Mouse (Mus musculus) c-Kit-positive CD71-positive TER-119-negative erythroid progenitor cells, embryonic 14.5 days (primary cell): Measurements from ENCODE around the gene Uap1.
"Not testable (repeated sequence)": the region's sequence is repeated elsewhere in the genome, so short reads cannot be mapped to it uniquely, and the experiment has no call there.

Source experiments
- DNase-seq: peaks from one replicate; pipeline ENCODE4 v3.0.0-alpha.2; 2013; ENCODE audit warnings: low read depth

Gene Uap1

GRCm38 (mm10) chr1:170111651-170112226, 63.0 kb downstream of the Uap1 start:
- no peak for DNase-seq

- DNase-seq, result no peak
These were observed 64.0 kb downstream of the Uap1 start, which contains the start of gene Ddr2 for GRCm38 (mm10) chr1:170110516-170111332. Gene Ddr2 (minus strand): TSS chr1:170110762.

- no peak for DNase-seq
These were observed 64.8 kb downstream of the Uap1 start for GRCm38 (mm10) chr1:170109776-170110515.

- DNase-seq, result not testable (repeated sequence)
These were observed 71.9 kb downstream of the Uap1 start for GRCm38 (mm10) chr1:170102814-170103213.
